Mouse (Mus musculus) liver, embryonic 12.5 days (tissue): ENCODE results near the gene Map4k5. TPM values are rescaled to one million over a fixed set of nuclear protein-coding genes. Genes with fewer than 3 reads are reported as not detected.

Experiments
- ATAC-seq: fragments of 200-750 bp; cut with Nextera tagmentation; 2 replicates; pipeline ENCODE4 v1.8.0; 2017; ENCODE audit warnings: moderate number of reproducible peaks, mild to moderate bottlenecking, moderate library complexity
- H3K27ac ChIP-seq: fragments of 300-500 bp; sonication (generic); 2 replicates; pipeline ENCODE4 v1.5.1; 2016; ENCODE audit warnings: mild to moderate bottlenecking
- H3K27me3 ChIP-seq: fragments of 300-500 bp; sonication (generic); replicated peaks from 2 replicates; pipeline ENCODE4 v1.6.1; 2016; ENCODE audit warnings: mild to moderate bottlenecking, moderate library complexity
- H3K36me3 ChIP-seq: fragments of 300-500 bp; sonication (generic); 2 replicates; pipeline ENCODE4 v1.6.1; 2016; ENCODE audit warnings: mild to moderate bottlenecking, moderate library complexity
- H3K4me1 ChIP-seq: fragments of 300-500 bp; sonication (generic); 2 replicates; pipeline ENCODE4 v1.6.1; 2016
- H3K4me2 ChIP-seq: fragments of 300-500 bp; sonication (generic); 2 replicates; pipeline ENCODE4 v1.6.1; 2016; ENCODE audit warnings: mild to moderate bottlenecking, moderate library complexity
- H3K4me3 ChIP-seq: fragments of 300-500 bp; sonication (generic); 2 replicates; pipeline ENCODE4 v1.5.1; 2016; ENCODE audit warnings: mild to moderate bottlenecking, moderate library complexity
- H3K9ac ChIP-seq: fragments of 300-500 bp; sonication (generic); 2 replicates; pipeline ENCODE4 v1.6.1; 2016; ENCODE audit warnings: mild to moderate bottlenecking, moderate library complexity
- H3K9me3 ChIP-seq: fragments of 300-500 bp; sonication (generic); replicated peaks from 2 replicates; pipeline ENCODE4 v1.6.1; 2016; ENCODE audit warnings: mild to moderate bottlenecking, moderate library complexity
- WGBS: fragments of 180-500 bp; shearing (Covaris S2); methylation state at CpG from one replicate; pipeline ENCODE4 v1.1.7; 2016; ENCODE audit not compliant: insufficient replicate concordance; 5-methylcytosine and 5-hydroxymethylcytosine counted together
- polyA plus RNA-seq: library from polyadenylated mRNA; unstranded; fragments of >200 nt; fragmentation: Nextera tagmentation; extraction: Ambion mirVana; gene quantifications from 2 replicates; pipeline ENCODE4 v1.2.1, GENCODE M21; 2016

Map4k5 gene
- polyA plus RNA-seq, 1 experiment from 2014 or later: 31.8 TPM

DNA sequence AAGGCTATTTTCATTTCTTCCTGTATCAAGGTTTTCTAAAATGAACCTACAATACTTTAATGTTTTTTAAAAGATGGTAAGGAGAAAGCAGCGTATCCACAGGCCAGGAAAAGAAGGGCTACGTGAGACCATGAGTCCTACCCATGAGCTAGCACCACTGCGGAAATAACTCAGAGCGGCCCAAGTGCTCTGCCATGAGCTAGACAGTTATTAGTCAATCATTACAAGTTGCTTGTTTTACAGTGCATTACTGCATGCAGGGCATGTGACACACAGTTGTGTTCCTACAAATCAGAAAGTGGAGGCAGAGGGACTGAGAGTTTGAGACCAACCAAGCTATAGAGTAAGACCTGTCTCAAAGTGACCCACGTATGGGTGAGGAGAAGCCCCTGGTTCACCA is 8.9 kb downstream of the Map4k5 start:
- Histone ChIP-seq H3K4me3 (no peak overlapping the region), H3K27me3 (no peaks in the 10 kb centered on the region), H3K27ac (no peak overlapping the region), H3K4me1 (peaks cover 52% of the 10 kb centered on the region), H3K36me3 (peaks cover 21% of the 10 kb centered on the region), H3K9me3 (no peaks in the 10 kb centered on the region), H3K4me2 (no peak overlapping the region), H3K9ac (no peak overlapping the region)
- 90% methylated on average over 5 of the region's 5 CpGs for WGBS
- ATAC-seq: no peak

DNA sequence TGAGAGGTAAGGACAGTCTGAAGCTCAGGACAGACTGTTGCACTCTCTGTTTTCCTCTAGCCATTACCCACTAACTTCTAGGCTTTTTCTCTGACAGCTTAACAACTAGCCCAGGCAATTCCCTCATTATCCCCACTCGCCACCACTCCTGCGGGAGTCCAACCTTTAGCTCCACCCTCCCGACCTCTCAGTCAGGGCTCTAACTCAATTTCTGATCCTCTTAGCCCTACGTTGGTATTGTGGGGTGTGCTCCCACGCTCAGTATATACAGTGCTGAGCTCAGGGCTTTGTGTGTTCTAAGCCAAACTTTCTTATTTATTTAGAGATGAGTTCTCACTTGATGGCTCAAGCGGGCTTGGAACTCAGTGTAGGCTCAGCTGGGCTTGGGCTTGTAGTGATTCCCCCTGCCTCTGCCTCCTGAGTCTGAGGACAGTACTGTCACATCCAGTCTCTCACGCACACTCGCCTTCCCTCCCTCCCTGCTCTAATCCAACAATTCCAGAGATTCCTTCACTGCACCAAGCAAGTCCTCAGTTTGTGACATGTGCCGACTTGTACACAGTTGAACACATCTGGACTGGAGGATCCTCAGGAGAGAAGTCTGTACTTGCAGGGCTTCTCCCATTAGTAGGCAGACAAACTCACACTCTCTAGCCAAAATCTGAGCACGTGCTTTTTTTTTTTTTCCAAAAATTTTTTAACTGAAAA is 11.6 kb downstream of the Map4k5 start:
- Histone ChIP-seq H3K4me3 (no peak overlapping the region), H3K9me3 (no peaks in the 10 kb centered on the region), H3K9ac (no peak overlapping the region), H3K4me2 (no peak overlapping the region), H3K4me1 (peaks cover 47% of the 10 kb centered on the region), H3K27me3 (no peaks in the 10 kb centered on the region), H3K27ac (no peak overlapping the region), H3K36me3 (peaks cover 8% of the 10 kb centered on the region)
- ATAC-seq: no peak
- WGBS: 76% methylated on average over 10 of the region's 10 CpGs

DNA sequence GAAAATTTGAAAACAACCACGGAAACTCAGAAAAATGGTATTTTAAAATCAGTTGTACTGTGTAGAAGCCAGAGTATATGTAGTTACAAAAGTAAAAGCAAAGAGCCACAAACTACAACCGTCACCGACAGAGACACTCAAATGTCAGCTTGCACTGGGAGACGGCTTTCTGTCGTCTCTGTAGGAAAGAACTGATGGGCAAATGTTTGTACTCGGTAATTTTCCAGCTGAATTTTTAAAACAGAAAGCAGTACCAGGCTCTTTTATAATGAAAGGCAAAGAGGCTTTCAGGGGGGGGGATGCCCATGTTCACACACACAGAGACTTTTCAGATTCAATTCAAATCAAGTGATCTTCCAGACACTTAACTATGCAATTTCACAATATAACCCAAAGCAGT is 13.3 kb downstream of the Map4k5 start:
- no peak for ATAC-seq
- H3K4me3 ChIP-seq: no peak overlapping the region
- no peaks in the 10 kb centered on the region for H3K27me3 ChIP-seq
- 54% methylated on average over 6 of the region's 6 CpGs for WGBS
- peaks cover 4% of the 10 kb centered on the region; the same call in 1 of the 2 replicates for H3K36me3 ChIP-seq
- no peak overlapping the region for H3K4me2 ChIP-seq
- no peak overlapping the region for H3K27ac ChIP-seq
- no peaks in the 10 kb centered on the region for H3K9me3 ChIP-seq
- H3K9ac ChIP-seq: no peak overlapping the region
- peaks cover 47% of the 10 kb centered on the region for H3K4me1 ChIP-seq

DNA sequence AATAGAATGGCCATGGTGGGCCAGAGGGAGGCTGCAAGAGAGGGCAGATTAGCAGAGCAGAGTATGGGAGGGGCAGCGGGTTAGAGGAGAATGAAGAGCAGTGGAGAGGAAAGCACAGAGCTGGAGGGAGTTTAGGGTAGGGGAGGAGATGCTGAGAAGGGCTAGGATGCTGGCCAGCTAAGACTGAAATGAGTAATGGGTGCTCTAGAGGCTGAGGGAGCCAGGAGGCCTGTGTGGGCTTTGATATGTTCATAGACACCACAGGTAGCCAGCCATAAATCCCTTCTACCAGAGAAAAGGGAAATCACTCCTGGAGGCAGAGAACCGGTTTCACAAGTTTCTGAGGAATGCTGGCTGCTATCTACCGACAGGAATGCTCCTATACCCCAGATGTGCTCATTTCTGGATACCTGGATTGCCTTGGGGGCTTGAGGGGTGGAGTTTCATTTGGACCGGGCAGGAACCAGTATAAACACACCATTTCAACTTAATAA is 13.8 kb downstream of the Map4k5 start:
- Histone ChIP-seq H3K4me2 (peak overlapping the region; percentile 12; the same call in 1 of the 2 replicates), H3K9ac (peak overlapping the region; percentile 27; the same call in 1 of the 2 replicates), H3K4me1 (peaks cover 44% of the 10 kb centered on the region), H3K4me3 (no peak overlapping the region), H3K9me3 (no peaks in the 10 kb centered on the region), H3K27ac (no peak overlapping the region), H3K36me3 (peaks cover 4% of the 10 kb centered on the region; the same call in 1 of the 2 replicates), H3K27me3 (no peaks in the 10 kb centered on the region)
- WGBS: 36% methylated on average over 4 of the region's 4 CpGs
- ATAC-seq: no peak

DNA sequence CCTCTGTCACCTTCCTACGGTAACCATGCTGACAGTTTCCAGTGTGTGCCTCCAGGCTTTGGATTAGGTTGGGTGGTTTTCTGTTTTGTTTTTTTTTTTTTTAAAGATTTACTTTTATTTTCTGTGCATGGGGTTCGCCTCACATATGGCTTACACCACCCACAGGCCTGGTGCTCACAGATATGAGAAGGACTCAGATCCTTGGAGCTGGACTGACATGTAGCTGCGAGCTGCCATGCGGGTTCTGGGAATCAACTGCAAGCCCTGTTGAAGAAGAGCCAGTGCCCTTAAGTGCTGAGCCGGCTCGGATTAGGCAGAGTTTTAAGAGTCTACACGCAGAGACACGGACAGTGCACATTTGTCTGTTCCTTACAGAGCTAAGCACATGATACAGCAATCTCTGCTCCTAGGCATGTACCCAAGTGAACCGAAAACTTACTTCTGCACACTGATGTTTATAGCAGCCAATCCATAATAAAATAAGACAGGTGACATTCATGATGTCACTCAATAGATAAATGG is 15.1 kb downstream of the Map4k5 start:
- Histone ChIP-seq H3K9ac (no peak overlapping the region), H3K36me3 (peaks cover 7% of the 10 kb centered on the region), H3K27me3 (no peaks in the 10 kb centered on the region), H3K9me3 (no peaks in the 10 kb centered on the region), H3K4me2 (no peak overlapping the region), H3K27ac (0 out of 2 replicates have a peak overlapping the region, but pooled peaks have one; percentile 5), H3K4me3 (no peak overlapping the region), H3K4me1 (peaks cover 41% of the 10 kb centered on the region)
- 78% methylated on average over 9 of the region's 9 CpGs for WGBS
- peak; percentile 62 for ATAC-seq

DNA sequence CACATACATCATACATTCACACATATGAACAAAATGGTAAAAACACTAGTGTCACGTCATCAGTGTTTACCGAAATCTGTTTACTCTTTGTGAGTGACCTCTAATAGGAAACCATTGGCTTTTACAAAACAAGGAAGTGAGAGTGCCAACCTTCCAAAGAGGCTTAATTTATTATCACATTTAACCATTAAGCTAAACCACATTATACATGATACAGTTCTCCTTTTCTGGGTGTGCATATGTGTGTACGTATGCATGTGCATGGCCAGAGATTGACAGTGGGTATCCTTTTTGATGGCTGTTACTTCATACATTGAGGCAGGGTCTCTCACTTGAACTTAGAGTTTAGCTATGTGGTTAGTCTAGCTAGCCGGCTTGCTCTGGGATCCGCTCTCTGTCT is 21.4 kb downstream of the Map4k5 start:
- Histone ChIP-seq H3K36me3 (peaks cover 33% of the 10 kb centered on the region), H3K9me3 (no peaks in the 10 kb centered on the region), H3K9ac (no peak overlapping the region), H3K27ac (no peak overlapping the region), H3K4me3 (no peak overlapping the region), H3K4me2 (no peak overlapping the region), H3K27me3 (no peaks in the 10 kb centered on the region), H3K4me1 (peaks cover 20% of the 10 kb centered on the region; the same call in 1 of the 2 replicates)
- 85% methylated on average over 5 of the region's 5 CpGs for WGBS
- ATAC-seq: no peak

DNA sequence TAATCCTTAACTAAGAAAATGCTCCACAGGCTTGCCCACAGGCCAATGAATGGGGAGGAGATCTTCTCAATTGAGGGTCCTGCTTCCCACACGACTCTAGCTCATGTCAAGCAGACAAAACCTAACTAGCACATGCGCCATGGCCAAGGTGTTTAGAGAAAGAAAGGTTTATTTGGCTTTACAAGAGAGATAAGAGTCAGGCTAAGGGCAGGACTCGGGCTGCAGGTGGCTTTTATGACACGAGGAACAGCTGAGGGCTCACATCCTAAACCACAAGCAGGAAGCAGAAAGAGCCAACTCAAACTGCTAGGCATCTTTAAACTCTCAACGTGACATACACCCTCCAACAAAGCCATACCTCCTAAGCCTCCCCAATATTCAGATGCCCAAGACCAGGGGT is 25.7 kb downstream of the Map4k5 start:
- ATAC-seq: no peak
- 42% methylated on average over 5 of the region's 5 CpGs for WGBS
- no peaks in the 10 kb centered on the region for H3K9me3 ChIP-seq
- H3K4me2 ChIP-seq: no peak overlapping the region
- peaks cover 32% of the 10 kb centered on the region for H3K4me1 ChIP-seq
- H3K27ac ChIP-seq: no peak overlapping the region
- H3K27me3 ChIP-seq: no peaks in the 10 kb centered on the region
- no peak overlapping the region for H3K9ac ChIP-seq
- H3K36me3 ChIP-seq: peaks cover 49% of the 10 kb centered on the region
- no peak overlapping the region for H3K4me3 ChIP-seq

DNA sequence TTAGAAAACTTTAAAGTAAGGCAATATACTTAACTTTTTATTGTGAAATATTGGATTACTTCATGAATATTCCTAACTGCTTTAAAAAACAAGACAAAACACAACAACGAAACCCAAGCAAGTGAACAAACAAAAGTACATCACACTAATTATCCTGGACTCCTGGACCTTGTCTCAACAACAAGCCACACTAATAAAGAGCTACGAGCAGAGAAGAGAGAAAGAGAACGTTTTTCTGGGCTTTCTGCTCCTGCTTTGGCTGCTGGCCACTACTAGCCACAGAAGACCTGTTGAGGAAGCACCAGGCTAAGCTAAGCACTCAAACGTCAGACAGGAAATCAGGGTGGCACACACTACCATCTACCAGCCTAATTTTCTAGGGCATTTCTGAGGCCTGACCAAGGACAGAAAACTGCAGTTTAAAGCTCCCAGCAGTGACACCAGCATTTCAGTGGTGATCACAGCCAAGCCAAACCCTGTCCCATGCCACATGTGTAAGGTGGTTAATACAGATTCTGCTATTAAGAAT is 28.8 kb downstream of the Map4k5 start:
- no peak overlapping the region for H3K9ac ChIP-seq
- H3K27me3 ChIP-seq: no peaks in the 10 kb centered on the region
- no peak overlapping the region; the same call in 1 of the 2 replicates for H3K27ac ChIP-seq
- ATAC-seq: no peak
- H3K4me1 ChIP-seq: peaks cover 36% of the 10 kb centered on the region
- H3K4me2 ChIP-seq: no peak overlapping the region
- H3K4me3 ChIP-seq: no peak overlapping the region
- H3K9me3 ChIP-seq: no peaks in the 10 kb centered on the region
- peaks cover 29% of the 10 kb centered on the region for H3K36me3 ChIP-seq
- WGBS: 50% methylated on average over 4 of the region's 4 CpGs

DNA sequence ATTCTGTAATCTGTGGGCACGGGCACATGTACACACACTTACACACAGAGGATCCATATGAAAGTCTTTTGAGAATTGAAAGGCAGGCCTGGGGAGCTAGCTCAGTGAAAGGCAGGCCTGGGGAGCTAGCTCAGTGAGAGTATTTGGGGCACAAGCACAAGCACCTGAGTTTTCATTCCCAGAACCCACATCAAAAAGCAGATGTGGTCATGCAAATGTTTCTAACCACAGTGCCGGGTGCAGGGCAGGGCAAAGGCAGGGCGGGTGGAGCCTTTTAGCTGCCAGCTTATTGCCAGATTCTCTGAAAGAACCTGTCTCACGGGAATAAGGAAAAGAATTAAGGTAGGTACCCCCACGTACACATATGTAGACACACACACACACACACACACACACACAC is 29.5 kb downstream of the Map4k5 start:
- H3K4me1 ChIP-seq: peaks cover 42% of the 10 kb centered on the region

DNA sequence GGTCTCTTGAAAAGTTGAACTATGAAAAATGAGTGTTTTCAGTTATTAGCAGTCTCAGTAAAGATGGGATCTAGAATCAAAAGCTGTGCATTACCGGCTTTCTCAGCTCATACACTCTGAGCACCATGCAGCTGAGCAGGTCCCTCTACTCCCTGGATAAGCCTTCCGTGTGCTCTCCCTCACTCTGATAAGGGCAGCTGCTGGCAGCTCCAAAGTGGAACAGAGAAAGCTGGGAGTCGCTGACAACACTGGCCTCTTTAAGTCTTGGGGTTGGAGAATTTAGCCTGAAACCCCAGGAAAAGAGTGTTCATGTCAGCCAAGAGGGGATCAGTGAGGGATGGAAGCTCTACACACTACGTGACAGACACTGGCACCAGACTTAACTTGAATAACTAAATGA is 34.2 kb downstream of the Map4k5 start:
- no peaks in the 10 kb centered on the region for H3K9me3 ChIP-seq
- H3K27me3 ChIP-seq: no peaks in the 10 kb centered on the region
- peaks cover 47% of the 10 kb centered on the region for H3K4me1 ChIP-seq
- peak overlapping the region; percentile 52 for H3K4me2 ChIP-seq
- peak; percentile 90 for ATAC-seq
- H3K4me3 ChIP-seq: no peak overlapping the region
- H3K36me3 ChIP-seq: peaks cover 36% of the 10 kb centered on the region
- peak overlapping the region; percentile 58 for H3K9ac ChIP-seq
- 34% methylated on average over 4 of the region's 4 CpGs for WGBS
- peak overlapping the region; percentile 78 for H3K27ac ChIP-seq

More for the DNA sequence above, 29.5 kb downstream of the Map4k5 start:
- Histone ChIP-seq H3K36me3 (peaks cover 29% of the 10 kb centered on the region), H3K27me3 (no peaks in the 10 kb centered on the region), H3K9ac (no peak overlapping the region), H3K27ac (no peak overlapping the region), H3K9me3 (no peaks in the 10 kb centered on the region), H3K4me3 (no peak overlapping the region), H3K4me2 (no peak overlapping the region)
- no peak for ATAC-seq
- 52% methylated on average over 5 of the region's 5 CpGs for WGBS

DNA sequence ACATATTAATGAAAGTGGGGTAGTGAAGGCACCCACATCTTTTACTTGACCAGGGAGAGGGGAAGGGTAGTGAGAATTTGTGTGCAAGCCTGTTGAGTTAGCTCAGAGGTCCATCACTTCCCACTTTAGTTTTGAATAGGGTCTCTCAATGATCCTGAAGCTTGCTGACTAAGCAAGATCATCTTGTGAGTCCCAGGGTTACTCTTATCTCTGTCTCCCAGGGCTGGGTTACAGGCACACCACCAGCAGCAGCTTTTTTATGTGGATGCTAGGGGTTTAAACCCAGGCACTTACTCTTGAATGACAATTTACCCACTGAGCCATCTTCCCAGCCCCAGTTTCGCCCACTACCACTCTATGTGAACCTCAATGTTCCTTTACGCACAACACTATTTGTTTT is 35.4 kb downstream of the Map4k5 start:
- Histone ChIP-seq H3K4me1 (peaks cover 45% of the 10 kb centered on the region), H3K27me3 (no peaks in the 10 kb centered on the region), H3K27ac (peak overlapping the region; percentile 78), H3K9me3 (no peaks in the 10 kb centered on the region), H3K4me3 (no peak overlapping the region), H3K36me3 (peaks cover 40% of the 10 kb centered on the region), H3K4me2 (peak overlapping the region; percentile 52), H3K9ac (peak overlapping the region; percentile 6)
- ATAC-seq: peak; percentile 87
- WGBS: 58% methylated on average over 2 of the region's 2 CpGs

DNA sequence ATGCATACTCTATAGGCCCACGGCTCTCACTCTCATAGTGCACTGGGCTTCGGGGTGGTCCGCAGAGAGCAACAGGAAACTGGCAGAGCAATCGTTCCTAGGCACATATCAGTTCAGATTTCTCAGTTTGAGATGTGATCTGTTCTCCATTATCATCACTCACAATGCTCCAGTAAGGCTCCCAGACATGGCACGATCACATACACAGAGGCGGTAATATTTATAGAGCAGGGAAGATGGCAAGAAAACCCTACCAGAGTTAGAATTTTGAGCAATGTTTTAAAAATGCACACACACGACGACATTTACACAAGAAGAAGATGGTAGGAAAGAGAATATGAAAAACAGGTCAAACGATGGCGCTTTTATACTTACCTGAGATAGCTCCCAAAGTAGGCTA is 36.6 kb downstream of the Map4k5 start:
- Histone ChIP-seq H3K4me3 (no peak overlapping the region), H3K4me2 (no peak overlapping the region), H3K27me3 (no peaks in the 10 kb centered on the region), H3K36me3 (peaks cover 46% of the 10 kb centered on the region), H3K9ac (no peak overlapping the region), H3K27ac (no peak overlapping the region), H3K4me1 (peaks cover 40% of the 10 kb centered on the region), H3K9me3 (no peaks in the 10 kb centered on the region)
- no peak for ATAC-seq
- WGBS: 89% methylated on average over 10 of the region's 10 CpGs
